Mouse (Mus musculus): ENCODE results near the gene Plin3. TPM values are rescaled to one million over a fixed set of nuclear protein-coding genes. Genes with fewer than 3 reads are reported as not detected.

Gene Plin3
- total and polyA plus RNA-seq, 3 experiments, result 6.6 to 13.1 TPM; not detected in 1

DNA sequence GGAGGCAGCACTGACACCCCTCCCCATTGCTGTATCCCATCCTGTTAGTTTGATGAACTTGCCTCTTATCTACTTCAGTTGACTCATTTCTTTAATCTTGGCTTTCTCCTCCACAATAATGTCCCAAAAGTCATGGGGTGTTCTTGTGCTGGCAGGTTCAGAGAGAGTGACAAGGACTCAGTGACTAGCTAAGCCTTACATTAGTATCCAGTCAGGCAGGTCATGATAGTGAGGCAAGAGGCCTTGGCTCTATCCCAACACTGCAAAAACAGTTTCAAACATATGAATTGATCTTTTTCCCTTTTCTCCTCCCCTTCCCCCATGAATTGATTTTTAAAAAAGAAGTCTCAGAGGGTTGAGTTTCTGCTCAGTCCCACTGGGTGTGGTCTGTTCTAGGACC, 36.6 kb upstream of the Plin3 start:
- H3K4me1 ChIP-seq (ENCODE audit: control insufficient read depth in 1 of 2, insufficient read depth in 2 of 2, low read length in 2 of 2), result peaks cover 2 to 14% of the 10 kb centered on the region in 2 experiments
- TF ChIP-seq MAX (IDR thresholded peaks at IDR 0.05; ENCODE audit: low read length) (no peak), ETS1 (IDR thresholded peaks at IDR 0.05; ENCODE audit: low read depth, low read length) (no peak), SMC3 (IDR thresholded peaks at IDR 0.05; ENCODE audit: low read depth, low read length) (no peak), MAZ (IDR thresholded peaks at IDR 0.05; ENCODE audit: low read depth, low read length) (no peak), KAT2A (conservative IDR thresholded peaks at IDR 0.05; ENCODE audit: low read depth, low read length) (no peak), TBP (IDR thresholded peaks at IDR 0.05; ENCODE audit: low read depth, low read length) (no peak), MAFK (IDR thresholded peaks at IDR 0.05; ENCODE audit: borderline replicate concordance, low read depth, low read length) (no peak), USF1 (IDR thresholded peaks at IDR 0.05; ENCODE audit: low read depth, low read length) (no peak), ELF1 (IDR thresholded peaks at IDR 0.05; ENCODE audit: low read depth, low read length) (no peak), E2F4 (IDR thresholded peaks at IDR 0.05; ENCODE audit: borderline replicate concordance, low read depth, low read length) (no peak), ZKSCAN1 (IDR thresholded peaks at IDR 0.05; ENCODE audit: low read depth, low read length) (no peak)
- H3K4me3 ChIP-seq (ENCODE audit: control insufficient read depth in 1 of 2, insufficient read depth in 1 of 2, low read depth in 2 of 2, low read length in 2 of 2), result no peak overlapping the region
- DNase-seq (ENCODE audit: low read depth, low spot score), result no peak
- H3K79me2 ChIP-seq (ENCODE audit: control insufficient read depth, insufficient read depth, low read length, poor library complexity), result peaks cover 14% of the 10 kb centered on the region
- H3K27me3 ChIP-seq (ENCODE audit: control insufficient read depth in 1 of 2, insufficient read depth in 2 of 2, low read length in 2 of 2), result no peaks in the 10 kb centered on the region
- no peak overlapping the region for H3K27ac ChIP-seq (ENCODE audit: control insufficient read depth, low read depth, low read length)
- H3K9me3 ChIP-seq (replicated peaks; ENCODE audit: insufficient read depth, low read length), result no peaks in the 10 kb centered on the region
- no peak overlapping the region for H3K9ac ChIP-seq (ENCODE audit: control insufficient read depth, low read depth, low read length, poor library complexity, severe bottlenecking)
- H3K36me3 ChIP-seq (ENCODE audit: control insufficient read depth in 1 of 2, insufficient read depth in 2 of 2, low read length in 2 of 2), result peaks cover 0 to 13% of the 10 kb centered on the region in 2 experiments; a peak in 2 of 4 replicates

DNA sequence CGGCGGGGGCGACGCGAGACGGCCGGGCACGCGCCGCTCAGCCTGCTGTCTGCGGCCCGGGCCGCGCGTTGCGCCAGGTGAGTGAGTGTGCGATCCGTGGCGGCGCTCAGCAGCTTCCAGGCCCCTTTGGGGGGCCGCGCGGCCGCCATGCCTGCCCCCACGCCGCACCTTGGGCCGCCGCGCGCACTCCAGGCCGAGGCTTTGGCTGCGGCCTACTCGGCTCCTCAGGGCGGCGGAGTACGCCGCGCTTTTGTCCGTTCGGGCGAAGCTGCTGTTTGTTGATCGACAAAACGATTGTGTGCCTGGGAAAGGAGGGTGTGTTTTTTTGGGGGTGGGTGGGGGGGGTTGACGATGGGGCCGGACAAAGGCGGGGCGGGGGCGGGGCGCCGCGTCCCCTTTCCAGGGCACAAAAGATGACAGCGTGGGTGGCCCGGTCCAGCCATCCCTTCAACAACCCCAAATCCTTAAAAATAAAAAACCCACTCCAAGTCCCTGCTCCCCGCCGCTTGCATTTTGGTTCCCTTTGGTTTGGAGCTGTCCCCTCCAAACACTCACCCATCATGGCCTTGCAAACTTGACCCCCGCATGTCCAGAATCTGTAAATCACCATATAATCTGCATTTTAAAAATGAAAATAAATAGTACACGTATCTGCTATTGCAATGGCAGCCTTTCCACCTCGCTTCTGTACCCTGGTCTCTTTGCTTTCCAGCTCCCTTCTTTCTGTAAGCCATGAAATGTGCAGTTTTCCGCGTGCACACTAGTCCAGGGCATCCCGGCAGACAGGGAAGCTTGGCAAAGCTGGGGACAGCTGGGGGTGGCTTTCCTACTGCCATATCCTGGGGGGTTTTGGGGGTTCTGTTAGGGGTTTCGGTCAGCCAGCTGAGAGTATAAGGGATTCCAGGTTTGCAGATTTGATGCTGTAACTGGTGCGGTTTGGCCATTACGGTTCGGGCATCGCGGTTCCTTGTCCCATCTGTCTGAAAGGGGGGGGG, 33.8 kb upstream of the Plin3 start:
- Histone ChIP-seq H3K27ac (ENCODE audit: control insufficient read depth, low read depth, low read length) (peak overlapping the region; percentile 32), H3K4me1 (ENCODE audit: control insufficient read depth in 1 of 2, insufficient read depth in 2 of 2, low read length in 2 of 2) (peaks cover 2 to 14% of the 10 kb centered on the region in 2 experiments), H3K9me3 (replicated peaks; ENCODE audit: insufficient read depth, low read length) (no peaks in the 10 kb centered on the region), H3K79me2 (ENCODE audit: control insufficient read depth, insufficient read depth, low read length, poor library complexity) (peaks cover 14% of the 10 kb centered on the region), H3K27me3 (ENCODE audit: control insufficient read depth in 1 of 2, insufficient read depth in 2 of 2, low read length in 2 of 2) (no peaks in the 10 kb centered on the region), H3K4me3 (ENCODE audit: control insufficient read depth in 1 of 2, insufficient read depth in 1 of 2, low read depth in 2 of 2, low read length in 2 of 2) (peak overlapping the region; percentile 58 to 84), H3K36me3 (ENCODE audit: control insufficient read depth in 1 of 2, insufficient read depth in 2 of 2, low read length in 2 of 2) (peaks cover 0 to 13% of the 10 kb centered on the region in 2 experiments; a peak in 2 of 4 replicates), H3K9ac (ENCODE audit: control insufficient read depth, low read depth, low read length, poor library complexity, severe bottlenecking) (peak overlapping the region; percentile 85)
- no peak for DNase-seq (ENCODE audit: low read depth, low spot score)
- peak; percentile 100 for TF ChIP-seq UBTF (IDR thresholded peaks at IDR 0.05; ENCODE audit: borderline replicate concordance, insufficient read depth, low read depth, low read length)
- TF ChIP-seq POLR2A (IDR thresholded peaks at IDR 0.05; ENCODE audit: control insufficient read depth in 1 of 2, insufficient read depth in 1 of 2, low read depth in 1 of 2, low read length in 2 of 2, poor library complexity in 1 of 2), result peak in 1 of 2 experiments; percentile 64; a peak in 2 of 4 replicates
- 0 out of 2 replicates have a peak, but pooled peaks have one; percentile 16 for TF ChIP-seq CHD1 (IDR thresholded peaks at IDR 0.05; ENCODE audit: low read depth, low read length)
- TF ChIP-seq HCFC1 (IDR thresholded peaks at IDR 0.05; ENCODE audit: low read depth, low read length), result no peak

Data from MEL (cell line).